ENCODE assay signal across 8 mouse cellular contexts in the genomic region with DNA sequence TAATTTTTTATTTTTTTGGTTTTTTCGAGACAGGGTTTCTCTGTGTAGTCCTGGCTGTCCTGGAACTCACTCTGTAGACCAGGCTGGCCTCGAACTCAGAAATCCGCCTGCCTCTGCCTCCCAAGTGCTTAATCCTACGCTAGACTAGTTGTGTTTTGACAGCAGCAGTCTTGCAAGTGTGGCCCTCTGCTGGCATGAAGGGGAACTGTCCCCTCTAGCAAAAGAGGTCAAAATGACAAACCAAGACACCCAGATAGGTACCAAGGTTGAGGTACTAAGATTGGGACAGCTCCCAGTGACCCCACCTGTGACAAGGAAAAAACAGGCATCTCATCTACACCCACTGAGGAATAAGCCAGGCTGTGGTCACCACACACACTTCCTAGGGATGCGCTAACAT. TPM values are rescaled to one million over a fixed set of nuclear protein-coding genes. Genes with fewer than 3 reads are reported as not detected.
DNase-seq lines count a peak whose midpoint lies in the region; ATAC-seq and TF ChIP-seq lines count a peak whose summit lies in the region.
"Not testable (repeated sequence)": the region's sequence is repeated elsewhere in the genome, so short reads cannot be mapped to it uniquely, and the experiment has no call there.

No protein-coding gene starts in this region.

- not testable (repeated sequence) for H3K4me3 ChIP-seq in hindbrain, embryonic 11.5 days (ENCODE audit: low read depth, low read length); layer of hippocampus, adult 2 months; spleen, adult 2 months (ENCODE audit: extremely low read depth, insufficient read depth, insufficient read length)

- H3K36me3 ChIP-seq in hindbrain, embryonic 11.5 days (ENCODE audit: control insufficient read depth, insufficient read depth, low read length); spleen, adult 2 months (ENCODE audit: control insufficient read depth, insufficient read depth, low read length): not testable (repeated sequence)

- H3K27me3 ChIP-seq in hindbrain, embryonic 11.5 days (ENCODE audit: control insufficient read depth, insufficient read depth, low read length); spleen, adult 2 months (ENCODE audit: control insufficient read depth, insufficient read depth, low read length): not testable (repeated sequence)

- H3K9ac ChIP-seq in hindbrain, embryonic 11.5 days (ENCODE audit: low read depth, low read length) = not testable (repeated sequence)

- ATAC-seq in hindbrain, embryonic 11.5 days (ENCODE audit: low FRiP score) = not testable (repeated sequence)

- not testable (repeated sequence) for H3K27ac ChIP-seq in hindbrain, embryonic 11.5 days (ENCODE audit: low read depth, low read length); layer of hippocampus, adult 2 months; spleen, adult 2 months (ENCODE audit: insufficient read depth, low read length)

- H3K4me1 ChIP-seq in hindbrain, embryonic 11.5 days (replicated peaks; ENCODE audit: control insufficient read depth, insufficient read depth, low read length); spleen, adult 2 months (ENCODE audit: control insufficient read depth, insufficient read depth, insufficient read length): not testable (repeated sequence)

- DNase-seq in CD4-positive, CD25-positive, alpha-beta regulatory T cell, adult 2 months (ENCODE audit: low read depth, low spot score) = peak; percentile 72
- DNase-seq in ZHBTc4 (ENCODE audit: low read depth, low spot score) = peak; percentile 78
- DNase-seq in embryo, embryonic 10 days (ENCODE audit: low spot score) = peak; percentile 30
- DNase-seq in hindbrain, embryonic 11.5 days (ENCODE audit: low spot score) = peak; percentile 18
- not testable (repeated sequence) for DNase-seq in layer of hippocampus, adult 2 months (ENCODE audit: low spot score in 2 of 2)
- peak; percentile 53 for DNase-seq in lung, postnatal 36 days
- DNase-seq in spleen, adult 2 months (ENCODE audit: low read depth in 1 of 2, low spot score in 2 of 2) = peak in 1 of 2 experiments; percentile 34
- DNase-seq in thymus, postnatal 36 days = peak; percentile 42 to 50

- TF ChIP-seq POLR2A in spleen, adult 2 months (IDR thresholded peaks at IDR 0.05; ENCODE audit: low read depth, low read length) = not testable (repeated sequence)

- 88% methylated on average over 5 of the region's 5 CpGs for WGBS in hindbrain, embryonic 11.5 days
- 90% methylated on average over 5 of the region's 5 CpGs for WGBS in spleen, adult 2 months

- TF ChIP-seq CTCF in layer of hippocampus, adult 2 months (conservative IDR thresholded peaks at IDR 0.05) = peak; percentile 72
- peak; percentile 56; the same call in 1 of the 2 replicates for TF ChIP-seq CTCF in spleen, adult 2 months (IDR thresholded peaks at IDR 0.05; ENCODE audit: extremely low read depth, insufficient read depth, insufficient read length, insufficient replicate concordance)

- not testable (repeated sequence) for H3K9me3 ChIP-seq in hindbrain, embryonic 11.5 days (ENCODE audit: control insufficient read depth, low read length)

- not testable (repeated sequence) for H3K4me2 ChIP-seq in hindbrain, embryonic 11.5 days (replicated peaks; ENCODE audit: low read depth, low read length)

RNA-seq across cellular contexts. Expression of gene Ppp6r3, which starts 12.2 kb away (rescaled TPM):
- 74.8 and 82.5 TPM in 2 replicates for polyA plus RNA-seq in hindbrain, embryonic 11.5 days (2014; fragmentation: Nextera tagmentation; extraction: Ambion mirVana)
- 10 to 100 TPM; 82.7 to 88.5 TPM for total RNA-seq in layer of hippocampus, adult 2 months (2021)
- polyA plus RNA-seq in spleen, adult 2 months (2012; rRNA removed) = 34.0 and 34.4 TPM in 2 replicates
